Mouse (Mus musculus) cortical plate, adult 2 months (tissue): ENCODE data around the gene Dtd1.

Experiments used
- CTCF ChIP-seq: fragments of 200-500 bp; IDR thresholded peaks from 2 replicates; pipeline ENCODE4 v1.5.1; 2011; ENCODE audit warnings: mild to moderate bottlenecking, control low read depth, low read length; ENCODE audit not compliant: insufficient read depth; ENCODE audit errors: extremely low read depth
- POLR2A ChIP-seq: fragments of 200-500 bp; IDR thresholded peaks from 2 replicates; pipeline ENCODE4 v1.6.1; 2011; ENCODE audit warnings: mild to moderate bottlenecking, low read length, control low read depth; ENCODE audit not compliant: insufficient read depth; ENCODE audit errors: extremely low read depth

DNA sequence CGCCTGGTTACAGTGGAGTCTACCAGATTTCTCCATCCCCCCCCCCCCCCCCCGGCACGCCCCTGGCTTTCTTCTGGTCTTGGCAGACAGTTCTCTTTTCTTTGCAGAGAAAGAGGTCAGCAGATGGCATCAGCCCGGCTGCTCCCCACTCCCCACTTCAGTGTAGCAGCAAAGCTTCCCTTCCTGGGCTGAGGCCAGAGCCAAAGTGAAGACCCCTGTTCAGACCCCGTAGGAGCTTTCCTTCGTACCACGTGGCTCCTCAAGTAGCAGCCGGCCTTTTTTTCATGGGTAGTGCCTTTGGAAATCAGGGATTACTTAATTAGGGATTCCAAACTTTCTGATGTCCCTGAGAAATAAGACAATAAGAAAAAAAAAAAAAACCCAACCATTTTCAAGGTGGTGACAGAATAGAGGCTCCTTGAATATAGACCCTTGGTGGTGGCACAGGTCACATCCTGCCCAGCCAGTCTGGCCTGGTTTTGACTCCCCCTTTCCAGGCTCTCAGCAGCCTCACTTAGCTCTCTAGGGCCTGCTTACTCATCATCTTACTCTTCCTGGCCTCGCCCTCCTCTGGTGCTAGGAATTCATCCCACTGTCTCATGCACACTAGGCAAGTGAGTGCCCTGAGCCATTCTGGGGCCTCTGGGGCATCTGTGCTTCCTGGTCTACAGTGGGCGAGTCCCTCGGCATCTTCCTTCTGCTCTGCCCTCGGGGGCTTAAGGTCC lies 38.1 kb downstream of the Dtd1 start:
- TF ChIP-seq POLR2A = no peak
- no peak for TF ChIP-seq CTCF
